Mouse (Mus musculus) brain, embryonic 14.5 days (tissue): ENCODE measurements around the gene Gm20905. TPM values are rescaled to one million over a fixed set of nuclear protein-coding genes. Genes with fewer than 3 reads are reported as not detected.
"Not testable (repeated sequence)": the region's sequence is repeated elsewhere in the genome, so short reads cannot be mapped to it uniquely, and the experiment has no call there.

Experiments
- DNase-seq: peaks from one replicate; pipeline ENCODE4 v3.0.0-alpha.2; 2011; ENCODE audit warnings: low read depth
- polyA plus RNA-seq: library from polyadenylated mRNA; depleted of rRNA; stranded (reverse); fragments of >200 nt; gene quantifications from 2 replicates; pipeline ENCODE4 v1.2.3, GENCODE M21; 2012; rRNA removed

Gene Gm20905
- polyA plus RNA-seq = not detected in 2 replicates

DNA sequence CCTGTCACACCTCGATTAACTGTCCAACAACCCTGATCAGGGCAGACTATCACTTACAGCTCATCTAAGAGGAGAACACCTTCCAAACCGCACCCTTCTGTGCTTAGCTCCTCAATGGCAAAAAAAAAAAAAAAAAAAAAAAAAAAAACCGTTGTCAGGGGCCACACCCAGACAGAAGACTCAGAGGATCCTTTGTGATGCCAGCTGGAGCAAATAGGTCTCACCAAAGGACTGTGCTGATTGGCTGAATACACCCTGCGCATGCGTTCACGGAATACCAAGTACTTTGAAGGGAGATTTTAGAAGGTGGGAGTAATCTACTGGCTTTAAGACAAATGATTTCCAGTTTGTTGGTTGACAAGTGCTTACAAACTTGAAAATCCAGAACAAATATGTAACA, at the start of gene Gm20905:
Gm20905 (minus strand) TSS at position 101 of the 400 bp plus-strand sequence.
- not testable (repeated sequence) for DNase-seq
